Mouse (Mus musculus) myocyte (in vitro differentiated cells): Measurements from ENCODE around the gene Tecpr1.

Source experiments
- CEBPB ChIP-seq: IDR thresholded peaks from 2 replicates; pipeline ENCODE4 v1.6.1; 2011; ENCODE audit warnings: mild to moderate bottlenecking, moderate library complexity; ENCODE audit not compliant: poor library complexity, insufficient read depth, severe bottlenecking
- E2F4 ChIP-seq: IDR thresholded peaks from one replicate; pipeline ENCODE4 v1.6.1; 2011; ENCODE audit warnings: mild to moderate bottlenecking, control low read depth, moderate library complexity; ENCODE audit not compliant: insufficient read depth
- MAX ChIP-seq: IDR thresholded peaks from one replicate; pipeline ENCODE4 v1.6.1; 2011; ENCODE audit warnings: low read depth, mild to moderate bottlenecking, control low read depth
- MYOD1 ChIP-seq, 3 experiments: IDR thresholded peaks; one replicate each; pipeline ENCODE4 v1.6.1; 2011; ENCODE audit warnings: control low read depth in 2 of 3, low read depth in 2 of 3, mild to moderate bottlenecking in 2 of 3, moderate library complexity in 1 of 3; ENCODE audit not compliant: insufficient read length in 2 of 3, control insufficient read depth in 1 of 3
- MYOG ChIP-seq, 3 experiments: IDR thresholded peaks; one replicate each; pipeline ENCODE4 v1.6.1; 2011; ENCODE audit warnings: control low read depth in 2 of 3, low read depth in 2 of 3, mild to moderate bottlenecking in 2 of 3; ENCODE audit not compliant: insufficient read length in 2 of 3, control insufficient read depth in 1 of 3, insufficient read depth in 1 of 3
- POLR2A ChIP-seq: IDR thresholded peaks from one replicate; pipeline ENCODE4 v1.6.1; 2011; ENCODE audit warnings: low read depth, mild to moderate bottlenecking, control low read depth, moderate library complexity; ENCODE audit not compliant: insufficient read length
- POLR2AphosphoS2 ChIP-seq: IDR thresholded peaks from one replicate; pipeline ENCODE4 v1.6.1; 2011; ENCODE audit warnings: low read depth, control low read depth; ENCODE audit not compliant: insufficient read length
- SRF ChIP-seq: IDR thresholded peaks from one replicate; pipeline ENCODE4 v1.6.1; 2011; ENCODE audit warnings: low read depth; ENCODE audit not compliant: control insufficient read depth, insufficient read length
- TCF12 ChIP-seq: IDR thresholded peaks from one replicate; pipeline ENCODE4 v1.6.1; 2011; ENCODE audit warnings: mild to moderate bottlenecking, control low read depth; ENCODE audit not compliant: poor library complexity, insufficient read depth, severe bottlenecking
- USF1 ChIP-seq: IDR thresholded peaks from one replicate; pipeline ENCODE4 v1.6.1; 2011; ENCODE audit warnings: low read depth, mild to moderate bottlenecking, control low read depth, moderate library complexity

DNA sequence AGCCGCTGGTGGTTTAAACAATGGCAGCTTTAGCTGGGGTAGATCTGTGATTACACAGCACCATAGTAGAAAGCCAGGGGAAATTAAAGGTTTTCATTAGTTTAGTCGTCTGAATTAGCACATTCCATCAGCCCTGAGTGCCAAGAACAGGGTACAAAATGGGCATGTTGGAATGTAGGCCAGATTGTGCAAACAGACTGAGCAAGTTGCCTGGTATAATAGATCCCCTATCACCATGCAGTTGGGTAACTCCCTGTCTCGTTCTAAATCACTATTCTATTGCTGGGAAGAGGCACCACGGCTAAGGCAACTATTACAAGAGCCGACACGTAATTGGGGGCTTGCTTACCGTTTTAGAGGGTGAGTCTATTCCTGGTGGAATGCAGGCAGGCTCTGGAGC, 11.3 kb upstream of the Tecpr1 start:
- TF ChIP-seq POLR2A (no peak), USF1 (no peak), TCF12 (no peak), MYOD1 (IDR thresholded peaks at IDR 0.05; ENCODE audit: control insufficient read depth in 1 of 3, insufficient read length in 2 of 3, low read depth in 2 of 3) (no peak), MYOG (IDR thresholded peaks at IDR 0.05; ENCODE audit: control insufficient read depth in 1 of 3, insufficient read depth in 1 of 3, insufficient read length in 2 of 3, low read depth in 2 of 3) (no peak), MAX (no peak), POLR2AphosphoS2 (no peak), SRF (no peak), CEBPB (no peak), E2F4 (no peak)
